Mouse (Mus musculus): ENCODE measurements around the gene Relch. TPM values are rescaled to one million over a fixed set of nuclear protein-coding genes. Genes with fewer than 3 reads are reported as not detected.

Gene Relch
- total and polyA plus RNA-seq, 2 experiments from 2014 or later: 50.5 to 66.7 TPM

- Histone ChIP-seq H3K4me1 (ENCODE audit: insufficient read depth, low read length) (no peaks in the 10 kb centered on the region; the same call in 1 of the 2 replicates), H3K4me2 (ENCODE audit: low read depth, low read length, poor library complexity, severe bottlenecking) (peak overlapping the region; percentile 94), H3K9ac (replicated peaks; ENCODE audit: low read length, poor library complexity, severe bottlenecking) (no peak overlapping the region), H3K4me3 (ENCODE audit: low read depth, low read length) (peak overlapping the region; percentile 72), H3K27me3 (ENCODE audit: insufficient read depth, low read length) (0 out of 2 replicates have a peak, but pooled peaks cover 3% of the 10 kb centered on the region), H3K9me3 (ENCODE audit: low read length) (no peaks in the 10 kb centered on the region), H3K27ac (ENCODE audit: low read depth, low read length) (no peak overlapping the region), H3K36me3 (ENCODE audit: insufficient read depth, low read length) (no peaks in the 10 kb centered on the region)
- no peak for TF ChIP-seq CTCF (IDR thresholded peaks at IDR 0.05)
- no peak for DNase-seq (ENCODE audit: low spot score)
- no peak for ATAC-seq (ENCODE audit: low FRiP score)
- 48% methylated on average over 12 of the region's 12 CpGs for WGBS
Measured at GRCm38 (mm10) chr1:105781391-105782146, 117.9 kb downstream of the Relch start.

- Histone ChIP-seq H3K4me1 (ENCODE audit: insufficient read depth, low read length) (no peaks in the 10 kb centered on the region; the same call in 1 of the 2 replicates), H3K4me3 (ENCODE audit: low read depth, low read length) (no peak overlapping the region), H3K27ac (ENCODE audit: low read depth, low read length) (no peak overlapping the region), H3K36me3 (ENCODE audit: insufficient read depth, low read length) (no peaks in the 10 kb centered on the region), H3K9me3 (ENCODE audit: low read length) (no peaks in the 10 kb centered on the region), H3K4me2 (ENCODE audit: low read depth, low read length, poor library complexity, severe bottlenecking) (no peak overlapping the region), H3K9ac (replicated peaks; ENCODE audit: low read length, poor library complexity, severe bottlenecking) (no peak overlapping the region), H3K27me3 (ENCODE audit: insufficient read depth, low read length) (0 out of 2 replicates have a peak, but pooled peaks cover 3% of the 10 kb centered on the region)
- WGBS: 83% methylated on average over 5 of the region's 5 CpGs
- ATAC-seq (ENCODE audit: low FRiP score) (no peak), DNase-seq (ENCODE audit: low spot score) (no peak)
- no peak for TF ChIP-seq CTCF (IDR thresholded peaks at IDR 0.05)
Measured at GRCm38 (mm10) chr1:105784257-105785016, 120.8 kb downstream of the Relch start.

GRCm38 (mm10) chr1:105785146-105785545 lies 121.5 kb downstream of the Relch start:
- 85% methylated on average over 4 of the region's 4 CpGs for WGBS
- no peak for ATAC-seq (ENCODE audit: low FRiP score)
- H3K9me3 ChIP-seq (ENCODE audit: low read length): no peaks in the 10 kb centered on the region
- no peak overlapping the region for H3K27ac ChIP-seq (ENCODE audit: low read depth, low read length)
- no peak for DNase-seq (ENCODE audit: low spot score)
- no peaks in the 10 kb centered on the region; the same call in 1 of the 2 replicates for H3K4me1 ChIP-seq (ENCODE audit: insufficient read depth, low read length)
- 0 out of 2 replicates have a peak, but pooled peaks cover 3% of the 10 kb centered on the region for H3K27me3 ChIP-seq (ENCODE audit: insufficient read depth, low read length)
- no peak overlapping the region for H3K9ac ChIP-seq (replicated peaks; ENCODE audit: low read length, poor library complexity, severe bottlenecking)
- no peaks in the 10 kb centered on the region for H3K36me3 ChIP-seq (ENCODE audit: insufficient read depth, low read length)
- H3K4me3 ChIP-seq (ENCODE audit: low read depth, low read length): no peak overlapping the region
- no peak overlapping the region for H3K4me2 ChIP-seq (ENCODE audit: low read depth, low read length, poor library complexity, severe bottlenecking)
- TF ChIP-seq CTCF (IDR thresholded peaks at IDR 0.05): no peak

GRCm38 (mm10) chr1:105786731-105787357 lies 123.2 kb downstream of the Relch start:
- Histone ChIP-seq H3K36me3 (ENCODE audit: insufficient read depth, low read length) (no peaks in the 10 kb centered on the region), H3K4me3 (ENCODE audit: low read depth, low read length) (no peak overlapping the region), H3K4me1 (ENCODE audit: insufficient read depth, low read length) (no peaks in the 10 kb centered on the region), H3K27ac (ENCODE audit: low read depth, low read length) (no peak overlapping the region), H3K4me2 (ENCODE audit: low read depth, low read length, poor library complexity, severe bottlenecking) (no peak overlapping the region), H3K27me3 (ENCODE audit: insufficient read depth, low read length) (no peaks in the 10 kb centered on the region), H3K9me3 (ENCODE audit: low read length) (no peaks in the 10 kb centered on the region), H3K9ac (replicated peaks; ENCODE audit: low read length, poor library complexity, severe bottlenecking) (no peak overlapping the region)
- WGBS: 80% methylated on average over 6 of the region's 6 CpGs
- ATAC-seq (ENCODE audit: low FRiP score) (no peak), DNase-seq (ENCODE audit: low spot score) (no peak)
- TF ChIP-seq CTCF (IDR thresholded peaks at IDR 0.05): no peak

GRCm38 (mm10) chr1:105790103-105790502 lies 126.4 kb downstream of the Relch start:
- Histone ChIP-seq H3K4me2 (ENCODE audit: low read depth, low read length, poor library complexity, severe bottlenecking) (no peak overlapping the region), H3K4me1 (ENCODE audit: insufficient read depth, low read length) (no peaks in the 10 kb centered on the region), H3K27ac (ENCODE audit: low read depth, low read length) (no peak overlapping the region), H3K27me3 (ENCODE audit: insufficient read depth, low read length) (no peaks in the 10 kb centered on the region), H3K36me3 (ENCODE audit: insufficient read depth, low read length) (no peaks in the 10 kb centered on the region), H3K9ac (replicated peaks; ENCODE audit: low read length, poor library complexity, severe bottlenecking) (no peak overlapping the region), H3K4me3 (ENCODE audit: low read depth, low read length) (no peak overlapping the region), H3K9me3 (ENCODE audit: low read length) (no peaks in the 10 kb centered on the region)
- TF ChIP-seq CTCF (IDR thresholded peaks at IDR 0.05): no peak
- ATAC-seq (ENCODE audit: low FRiP score) (no peak), DNase-seq (ENCODE audit: low spot score) (no peak)
- 97% methylated on average over 3 of the region's 3 CpGs for WGBS
